Mouse (Mus musculus) liver, postnatal 0 days (tissue): ENCODE data around the gene Srsf5. TPM values are rescaled to one million over a fixed set of nuclear protein-coding genes. Genes with fewer than 3 reads are reported as not detected.
A peak's percentile ranks its signal among the peaks of the same experiment; 100 is the strongest.

Experiments
- ATAC-seq: fragments of 200-750 bp; cut with Nextera tagmentation; 2 replicates; pipeline ENCODE4 v1.8.0; 2017; ENCODE audit warnings: mild to moderate bottlenecking, moderate library complexity
- DNase-seq: peaks from one replicate; pipeline ENCODE4 v3.0.0-alpha.2; 2016
- H3K27ac ChIP-seq: fragments of 300-500 bp; sonication (generic); 2 replicates; pipeline ENCODE4 v1.5.1; 2014; ENCODE audit warnings: antibody characterized with exemption, moderate library complexity, mild to moderate bottlenecking, low read depth
- H3K27me3 ChIP-seq: fragments of 300-500 bp; sonication (generic); 2 replicates; pipeline ENCODE4 v1.6.1; 2014; ENCODE audit warnings: low read length, control low read depth, mixed read lengths; ENCODE audit not compliant: insufficient read depth
- H3K36me3 ChIP-seq: fragments of 300-500 bp; sonication (generic); replicated peaks from 2 replicates; pipeline ENCODE4 v1.6.1; 2014; ENCODE audit warnings: mild to moderate bottlenecking, control low read depth, low read length, moderate library complexity, mixed read lengths; ENCODE audit not compliant: insufficient read depth
- H3K4me1 ChIP-seq: fragments of 300-500 bp; sonication (generic); 2 replicates; pipeline ENCODE4 v1.6.1; 2014; ENCODE audit warnings: antibody characterized with exemption, mild to moderate bottlenecking, control low read depth; ENCODE audit not compliant: insufficient read depth
- H3K4me2 ChIP-seq: fragments of 300-500 bp; sonication (generic); 2 replicates; pipeline ENCODE4 v1.6.1; 2014; ENCODE audit warnings: low read depth, mild to moderate bottlenecking, low read length, moderate library complexity, mixed read lengths
- H3K4me3 ChIP-seq: fragments of 300-500 bp; sonication (generic); 2 replicates; pipeline ENCODE4 v1.5.1; 2014; ENCODE audit warnings: low read depth, low read length
- H3K9ac ChIP-seq: fragments of 300-500 bp; sonication (generic); replicated peaks from 2 replicates; pipeline ENCODE4 v1.6.1; 2014; ENCODE audit warnings: mild to moderate bottlenecking, moderate library complexity
- H3K9me3 ChIP-seq: fragments of 300-500 bp; sonication (generic); 2 replicates; pipeline ENCODE4 v1.6.1; 2016; ENCODE audit warnings: mild to moderate bottlenecking, control low read depth, low read length, mixed read lengths
- CTCF ChIP-seq: sonication (generic); IDR thresholded peaks from 2 replicates; pipeline ENCODE4 v1.5.1; 2016; ENCODE audit warnings: antibody characterized with exemption, low read depth
- EP300 ChIP-seq: IDR thresholded peaks from 2 replicates; pipeline ENCODE4 v1.6.1; 2016; ENCODE audit warnings: antibody characterized with exemption, low read depth, mild to moderate bottlenecking
- WGBS: fragments of 180-500 bp; shearing (Covaris S2); extraction: QIAGEN DNeasy Blood & Tissue Kit; methylation state at CpG from one replicate; pipeline ENCODE4 v1.1.7; 2014; ENCODE audit not compliant: insufficient replicate concordance; 5-methylcytosine and 5-hydroxymethylcytosine counted together
- polyA plus RNA-seq: library from polyadenylated mRNA; unstranded; fragments of >200 nt; fragmentation: Nextera tagmentation; extraction: Ambion mirVana; gene quantifications from 2 replicates; pipeline ENCODE4 v1.2.1, GENCODE M21; 2015

Gene Srsf5
- polyA plus RNA-seq, 1 experiment from 2014 or later, result 270 TPM

- Histone ChIP-seq H3K4me2 (no peak overlapping the region), H3K9me3 (no peaks in the 10 kb centered on the region), H3K9ac (no peak overlapping the region), H3K36me3 (no peaks in the 10 kb centered on the region), H3K4me3 (no peak overlapping the region), H3K27ac (no peak overlapping the region), H3K4me1 (no peaks in the 10 kb centered on the region), H3K27me3 (no peaks in the 10 kb centered on the region)
- DNase-seq (no peak), ATAC-seq (no peak)
- no peak for TF ChIP-seq EP300
- TF ChIP-seq CTCF, result no peak
- WGBS, result 65% methylated on average over 9 of the region's 9 CpGs
These were observed 38.4 kb downstream of the Srsf5 start for GRCm38 (mm10) chr12:80983695-80984094.

- ATAC-seq (no peak), DNase-seq (no peak)
- Histone ChIP-seq H3K9me3 (no peaks in the 10 kb centered on the region), H3K9ac (no peak overlapping the region), H3K4me1 (no peaks in the 10 kb centered on the region), H3K4me3 (no peak overlapping the region), H3K27ac (no peak overlapping the region), H3K27me3 (no peaks in the 10 kb centered on the region), H3K4me2 (no peak overlapping the region), H3K36me3 (no peaks in the 10 kb centered on the region)
- TF ChIP-seq EP300, result no peak
- TF ChIP-seq CTCF, result peak; percentile 57
- WGBS, result 55% methylated on average over 4 of the region's 4 CpGs
These were observed 41.3 kb downstream of the Srsf5 start for GRCm38 (mm10) chr12:80986628-80987027.

- Histone ChIP-seq H3K36me3 (no peaks in the 10 kb centered on the region), H3K27me3 (no peaks in the 10 kb centered on the region), H3K9me3 (no peaks in the 10 kb centered on the region), H3K4me3 (no peak overlapping the region), H3K9ac (no peak overlapping the region), H3K4me2 (no peak overlapping the region), H3K4me1 (no peaks in the 10 kb centered on the region), H3K27ac (no peak overlapping the region)
- TF ChIP-seq EP300 (no peak), CTCF (no peak)
- DNase-seq (no peak), ATAC-seq (no peak)
- WGBS, result 82% methylated on average over 3 of the region's 3 CpGs
These were observed 43.0 kb downstream of the Srsf5 start for GRCm38 (mm10) chr12:80988286-80988685.

GRCm38 (mm10) chr12:80990901-80991445, 45.7 kb downstream of the Srsf5 start:
- no peak for ATAC-seq
- WGBS, result 83% methylated on average over 13 of the region's 13 CpGs

GRCm38 (mm10) chr12:80991806-80992205, 46.5 kb downstream of the Srsf5 start:
- 43% methylated on average over 10 of the region's 10 CpGs for WGBS
- peaks cover 7% of the 10 kb centered on the region; the same call in 1 of the 2 replicates for H3K4me1 ChIP-seq
- no peak overlapping the region for H3K4me2 ChIP-seq
- H3K4me3 ChIP-seq, result no peak overlapping the region
- no peak overlapping the region for H3K27ac ChIP-seq
- TF ChIP-seq EP300 (no peak), CTCF (no peak)
- no peak for DNase-seq
- H3K27me3 ChIP-seq, result no peaks in the 10 kb centered on the region
- H3K9ac ChIP-seq, result no peak overlapping the region
- no peak for ATAC-seq
- no peaks in the 10 kb centered on the region for H3K9me3 ChIP-seq
- H3K36me3 ChIP-seq, result no peaks in the 10 kb centered on the region

More at GRCm38 (mm10) chr12:80990901-80991445, 45.7 kb downstream of the Srsf5 start:
- no peak for TF ChIP-seq CTCF
- no peak for TF ChIP-seq EP300
- H3K27ac ChIP-seq, result no peak overlapping the region
- H3K27me3 ChIP-seq, result no peaks in the 10 kb centered on the region
- H3K36me3 ChIP-seq, result no peaks in the 10 kb centered on the region
- no peak for DNase-seq
- H3K9me3 ChIP-seq, result no peaks in the 10 kb centered on the region
- no peak overlapping the region for H3K4me3 ChIP-seq
- no peak overlapping the region for H3K4me2 ChIP-seq
- no peak overlapping the region for H3K9ac ChIP-seq
- peaks cover 7% of the 10 kb centered on the region; the same call in 1 of the 2 replicates for H3K4me1 ChIP-seq

- TF ChIP-seq EP300 (no peak), CTCF (peak; percentile 38; the same call in 1 of the 2 replicates)
- Histone ChIP-seq H3K27ac (no peak overlapping the region), H3K4me1 (peaks cover 7% of the 10 kb centered on the region; the same call in 1 of the 2 replicates), H3K9me3 (no peaks in the 10 kb centered on the region), H3K27me3 (0 out of 2 replicates have a peak, but pooled peaks cover 2% of the 10 kb centered on the region), H3K4me2 (no peak overlapping the region), H3K9ac (no peak overlapping the region), H3K4me3 (no peak overlapping the region), H3K36me3 (no peaks in the 10 kb centered on the region)
- no peak for ATAC-seq
- 76% methylated on average over 8 of the region's 8 CpGs for WGBS
- DNase-seq, result no peak
These were observed 47.3 kb downstream of the Srsf5 start for GRCm38 (mm10) chr12:80992540-80993122.
